Mouse (Mus musculus): ENCODE measurements at regions not wholly inside any gene's neighbourhood (a gene's known extent, or its start where the extent isn't known, plus 50 kb on each side); places are given as distances from the start of the nearest gene placed in this dataset.
A peak's percentile ranks its signal among the peaks of the same experiment; 100 is the strongest.

DNA sequence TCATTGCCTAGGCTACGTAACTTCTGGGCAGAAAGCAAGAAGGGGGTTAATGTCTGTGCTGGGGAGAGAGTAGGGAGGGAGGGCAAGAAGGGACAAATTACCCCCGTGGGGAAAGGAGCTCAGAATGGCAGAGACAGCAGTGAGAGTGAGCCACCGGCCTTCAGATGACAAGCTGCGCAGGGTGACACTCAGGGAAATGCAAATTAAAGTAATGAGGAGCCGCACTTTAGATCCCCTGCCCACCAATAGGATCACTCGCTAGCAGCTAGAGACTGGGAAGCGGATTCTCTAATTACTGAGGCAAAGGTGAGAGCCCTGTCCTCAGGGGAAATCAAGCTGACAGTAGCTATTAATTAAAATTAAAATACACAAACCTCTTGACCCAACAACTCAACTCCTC is 202.5 kb downstream of the Arhgef10l start:
- no peak for DNase-seq (ENCODE audit: low spot score in 2 of 2)
- no peak overlapping the region for H3K27ac ChIP-seq
- no peak for TF ChIP-seq CTCF (conservative IDR thresholded peaks at IDR 0.05)

DNA sequence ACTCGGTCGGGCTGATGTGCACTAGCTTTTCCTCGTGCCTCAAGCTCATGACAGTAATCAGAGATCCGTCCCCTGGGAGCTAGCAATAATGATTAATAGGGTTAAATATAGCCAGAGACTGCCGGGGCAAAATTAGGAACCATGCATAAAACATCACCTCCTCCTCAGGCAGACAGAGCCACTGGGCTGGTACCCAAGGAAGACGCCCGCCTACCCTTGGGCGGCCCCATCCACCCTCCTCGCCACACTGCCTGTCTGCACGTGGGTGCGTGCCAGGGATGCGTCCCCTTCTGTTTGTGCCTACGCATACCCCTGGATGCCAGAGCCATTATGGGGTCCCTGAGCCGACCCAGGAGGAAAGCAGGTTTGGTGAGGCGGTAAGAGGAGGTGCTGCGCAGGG is 204.5 kb downstream of the Arhgef10l start:
- Histone ChIP-seq H3K4me3 (no peak overlapping the region), H3K27ac (no peak overlapping the region)
- peak; percentile 68 to 72 for DNase-seq (ENCODE audit: low spot score in 2 of 2)
- no peak for TF ChIP-seq CTCF (conservative IDR thresholded peaks at IDR 0.05)

More for the DNA sequence above, 202.5 kb downstream of the Arhgef10l start:
- no peak overlapping the region for H3K4me3 ChIP-seq

DNA sequence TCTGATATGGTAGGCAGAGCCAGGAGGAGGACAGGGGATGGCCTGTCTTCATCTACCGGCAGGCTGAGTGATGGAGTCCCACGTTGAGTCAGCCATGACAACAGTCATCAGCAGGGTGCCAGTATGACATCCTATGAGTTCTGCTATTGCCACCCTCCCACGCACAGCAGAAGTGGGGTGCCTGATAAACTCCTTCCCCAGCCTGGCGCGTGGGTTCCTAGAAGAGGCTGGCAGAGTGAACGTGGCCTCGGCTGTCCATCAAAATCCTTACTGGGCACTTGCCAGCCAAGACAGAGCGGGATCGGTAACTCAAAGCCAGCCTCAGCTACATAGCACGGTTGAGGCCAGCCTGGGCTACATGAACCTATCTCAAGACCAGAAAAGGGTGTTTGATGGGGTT is 202.5 kb upstream of the Igsf21 start:
- peak; percentile 39 to 48 for DNase-seq (ENCODE audit: low spot score in 2 of 2)
- no peak overlapping the region for H3K4me3 ChIP-seq
- no peak for TF ChIP-seq CTCF (conservative IDR thresholded peaks at IDR 0.05)
- no peak overlapping the region for H3K27ac ChIP-seq

DNA sequence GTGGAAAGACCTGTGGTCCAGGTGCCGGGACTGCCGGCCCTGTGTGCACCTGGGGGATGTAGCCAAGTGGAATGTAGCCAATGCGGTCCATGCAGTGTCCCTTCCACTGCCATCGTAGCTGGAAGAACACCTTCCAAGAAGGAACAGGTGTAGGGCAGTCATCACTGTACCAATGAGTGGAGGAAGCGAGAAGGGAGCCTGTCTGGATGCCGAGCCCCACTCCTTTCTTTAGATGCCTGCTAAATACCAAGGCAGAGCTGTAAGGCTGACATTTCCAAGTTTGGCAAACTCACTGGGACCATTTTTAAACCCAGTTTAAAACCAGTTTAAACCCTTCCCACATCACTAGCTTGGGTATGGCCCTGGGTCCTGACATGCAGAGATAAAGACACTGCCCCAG is 199.9 kb upstream of the Igsf21 start:
- H3K4me3 ChIP-seq, result no peak overlapping the region
- no peak for TF ChIP-seq CTCF (conservative IDR thresholded peaks at IDR 0.05)
- DNase-seq (ENCODE audit: low spot score in 2 of 2), result no peak
- no peak overlapping the region for H3K27ac ChIP-seq

DNA sequence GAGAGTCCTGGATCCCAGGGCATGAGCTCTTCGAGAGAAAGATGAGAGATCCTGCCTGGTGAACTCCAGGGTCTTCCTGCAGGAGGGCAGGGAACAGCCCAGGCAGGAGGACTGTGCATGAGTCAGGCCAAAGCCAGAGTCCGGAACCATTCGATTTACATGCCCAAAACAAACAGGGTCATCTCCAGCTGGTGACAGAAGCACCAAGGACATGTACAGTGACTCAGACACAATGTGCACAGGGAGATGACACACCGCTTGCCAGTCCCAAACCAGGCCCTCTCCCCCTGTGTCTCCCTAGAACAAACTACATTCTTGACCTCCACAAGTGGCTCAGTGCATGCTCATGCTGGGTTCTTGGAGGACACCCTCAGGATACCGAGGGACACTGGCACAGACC is 199.3 kb upstream of the Igsf21 start:
- no peak overlapping the region for H3K4me3 ChIP-seq
- no peak overlapping the region for H3K27ac ChIP-seq
- TF ChIP-seq CTCF (conservative IDR thresholded peaks at IDR 0.05), result no peak
- DNase-seq (ENCODE audit: low spot score in 2 of 2), result no peak

DNA sequence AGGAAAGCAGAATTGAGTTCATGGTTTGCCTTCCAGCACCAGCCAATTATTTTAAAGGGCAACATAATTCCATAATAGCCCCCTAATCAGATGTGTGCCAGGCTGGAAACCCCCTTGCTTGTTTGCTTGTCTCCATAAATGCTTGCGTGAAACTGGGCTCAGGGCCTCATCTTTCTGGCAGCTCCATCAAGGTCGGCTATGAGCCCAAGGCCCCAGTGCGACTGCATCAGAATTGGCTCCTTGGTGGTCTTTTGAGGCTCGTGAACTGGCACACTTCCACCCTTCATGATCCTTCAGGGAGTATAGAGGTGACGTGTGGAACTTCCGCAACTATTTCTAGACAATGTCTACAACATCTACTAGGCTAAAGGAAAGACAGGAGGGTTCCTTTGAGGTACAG is 196.6 kb upstream of the Igsf21 start:
- Histone ChIP-seq H3K27ac (no peak overlapping the region), H3K4me3 (no peak overlapping the region)
- no peak for DNase-seq (ENCODE audit: low spot score in 2 of 2)
- TF ChIP-seq CTCF (conservative IDR thresholded peaks at IDR 0.05), result no peak

DNA sequence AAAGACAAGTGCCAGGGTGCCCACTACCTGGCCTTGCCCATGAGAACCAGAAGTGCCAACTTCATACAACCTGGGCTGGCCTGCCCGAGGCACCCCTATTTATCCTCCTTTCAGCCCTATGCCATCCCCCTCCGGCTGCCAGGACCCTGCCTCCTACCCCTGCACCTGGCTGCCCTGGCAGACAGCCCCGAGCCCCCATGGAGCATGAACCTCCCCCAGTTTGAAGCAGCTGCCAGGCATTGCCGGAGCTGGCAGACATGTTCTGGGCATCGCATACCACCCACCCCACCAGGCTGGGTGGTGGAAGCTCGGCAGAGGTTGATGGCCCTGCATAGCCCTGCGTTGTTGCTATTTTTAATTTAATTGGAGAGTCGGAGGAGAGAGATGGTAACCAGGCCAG is 195.2 kb upstream of the Igsf21 start:
- peak in 1 of 2 experiments; percentile 27 for DNase-seq (ENCODE audit: low spot score in 2 of 2)
- H3K4me3 ChIP-seq, result no peak overlapping the region
- no peak overlapping the region for H3K27ac ChIP-seq
- TF ChIP-seq CTCF (conservative IDR thresholded peaks at IDR 0.05), result no peak

DNA sequence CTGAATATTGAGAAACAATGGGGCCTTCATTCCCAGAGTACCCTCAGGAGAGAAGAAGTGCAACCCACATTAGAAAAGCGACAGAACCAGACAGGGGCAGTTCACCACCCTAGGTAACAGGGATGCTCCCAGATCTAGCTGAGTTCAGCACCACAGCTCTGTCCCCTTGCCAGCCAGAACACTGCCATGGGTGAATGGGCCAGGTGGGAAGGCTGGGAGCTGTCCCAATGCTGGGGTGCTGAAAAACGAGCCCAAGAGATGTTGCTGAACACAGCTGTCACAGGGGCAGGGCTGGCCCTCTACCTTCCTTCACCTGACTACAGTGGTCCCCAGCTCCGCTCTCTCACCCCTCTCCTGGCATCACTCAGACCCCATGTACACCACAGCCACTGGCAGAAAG is 193.3 kb upstream of the Igsf21 start:
- TF ChIP-seq CTCF (conservative IDR thresholded peaks at IDR 0.05), result no peak
- Histone ChIP-seq H3K27ac (no peak overlapping the region), H3K4me3 (no peak overlapping the region)
- DNase-seq (ENCODE audit: low spot score in 2 of 2), result no peak

DNA sequence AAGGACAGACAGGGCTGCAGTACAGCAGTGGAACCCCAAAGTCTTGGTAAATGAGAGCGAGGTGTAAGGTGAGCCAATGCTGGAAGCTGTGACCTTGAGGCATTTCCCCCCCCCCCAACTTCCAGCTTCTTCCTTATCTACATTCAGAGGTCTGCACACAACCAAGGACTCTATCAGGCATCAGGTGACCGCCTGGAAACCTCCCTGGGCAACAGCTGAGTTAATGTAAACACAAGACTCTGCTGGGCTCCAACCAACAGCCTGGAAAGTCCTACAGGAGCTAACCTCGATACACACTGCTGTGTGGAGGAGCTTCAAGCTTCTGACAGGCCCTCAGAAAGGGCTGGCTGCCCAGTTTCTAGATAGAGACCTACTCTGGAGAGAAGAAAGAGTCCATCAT is 189.4 kb upstream of the Igsf21 start:
- no peak for DNase-seq (ENCODE audit: low spot score in 2 of 2)
- H3K4me3 ChIP-seq, result no peak overlapping the region
- TF ChIP-seq CTCF (conservative IDR thresholded peaks at IDR 0.05), result no peak
- H3K27ac ChIP-seq, result no peak overlapping the region

DNA sequence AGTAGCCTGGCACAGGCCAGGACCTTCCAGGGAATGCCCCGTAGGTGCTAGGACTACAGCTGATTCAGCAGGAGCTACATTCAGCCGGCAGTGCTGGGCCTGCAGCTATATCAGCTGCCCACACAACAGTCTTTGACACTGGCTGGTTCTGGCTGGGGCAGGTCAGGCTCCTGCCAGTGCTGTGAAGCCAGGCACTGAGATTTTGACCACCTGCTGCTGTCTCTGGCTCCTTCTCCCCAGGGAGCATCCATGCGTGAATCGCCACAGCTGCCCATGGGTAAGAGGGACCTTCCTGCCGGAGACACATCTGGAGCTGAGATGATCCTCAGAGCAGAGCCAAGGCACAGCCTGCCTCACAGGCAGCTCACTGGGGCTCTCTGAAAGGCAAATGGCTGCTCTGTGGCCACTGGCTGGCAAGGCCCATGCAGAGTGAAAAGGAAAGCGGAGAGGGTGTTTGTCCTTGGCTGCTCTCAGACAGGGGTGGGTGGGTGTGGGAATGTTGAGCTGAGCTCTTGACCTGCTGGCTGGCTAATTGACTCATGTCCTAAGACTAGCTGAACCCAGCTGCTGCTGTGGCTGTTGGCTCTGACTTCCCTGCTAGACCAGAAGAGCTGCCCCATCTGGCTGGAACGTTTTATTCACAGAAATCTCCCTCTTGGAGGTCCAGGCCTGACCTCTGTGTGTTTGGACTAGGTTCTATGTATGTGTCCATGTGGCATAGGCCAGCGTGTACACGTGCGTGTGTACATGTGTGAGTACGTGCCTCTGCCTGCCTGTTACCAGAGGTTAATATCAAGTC is 187.4 kb upstream of the Igsf21 start:
- TF ChIP-seq CTCF (conservative IDR thresholded peaks at IDR 0.05), result no peak
- H3K27ac ChIP-seq, result no peak overlapping the region
- DNase-seq (ENCODE audit: low spot score in 2 of 2), result no peak
- no peak overlapping the region for H3K4me3 ChIP-seq

DNA sequence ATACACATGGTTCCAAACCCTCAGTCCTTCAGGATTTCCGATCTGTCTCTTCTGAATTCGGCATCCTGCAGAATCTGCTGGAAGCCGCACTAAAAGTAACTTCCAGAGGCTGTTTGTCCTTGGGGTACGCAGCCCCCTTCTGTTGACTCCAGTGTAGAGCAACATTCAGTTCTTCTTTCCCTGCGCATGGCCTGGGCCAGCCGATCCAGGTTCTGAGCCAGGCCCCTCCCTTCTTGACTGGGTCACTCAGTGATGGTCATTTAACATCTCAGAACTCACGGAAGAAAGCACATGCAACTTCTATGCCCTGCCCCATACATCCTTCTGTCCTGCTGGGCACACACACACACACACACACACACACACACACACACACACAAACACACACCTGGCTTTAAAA is 185.5 kb upstream of the Igsf21 start:
- H3K4me3 ChIP-seq, result no peak overlapping the region
- TF ChIP-seq CTCF (conservative IDR thresholded peaks at IDR 0.05), result no peak

DNA sequence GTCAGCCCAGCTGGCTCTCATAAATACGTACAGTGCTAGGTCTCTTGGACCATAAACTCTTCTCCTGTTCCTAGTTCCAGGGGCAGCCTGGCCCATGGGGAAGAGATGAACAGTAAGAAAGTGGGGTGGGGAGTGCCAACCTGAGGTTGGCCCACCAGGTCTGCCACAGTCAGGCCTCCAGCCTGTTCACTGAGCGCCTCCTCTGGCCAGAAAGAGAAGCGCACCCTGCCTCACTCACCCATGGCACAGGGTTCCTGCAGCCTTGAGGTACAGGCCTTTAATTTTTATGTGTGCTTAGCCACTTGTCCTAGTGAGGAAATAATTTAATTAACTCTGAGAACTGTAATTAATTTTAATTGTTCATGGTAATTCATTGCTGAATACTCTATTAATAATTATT is 180.5 kb upstream of the Igsf21 start:
- no peak overlapping the region for H3K27ac ChIP-seq
- TF ChIP-seq CTCF (conservative IDR thresholded peaks at IDR 0.05), result peak; percentile 53
- no peak overlapping the region for H3K4me3 ChIP-seq
- no peak for DNase-seq (ENCODE audit: low spot score in 2 of 2)

More for the DNA sequence above, 185.5 kb upstream of the Igsf21 start:
- H3K27ac ChIP-seq, result no peak overlapping the region
- DNase-seq (ENCODE audit: low spot score in 2 of 2), result no peak

DNA sequence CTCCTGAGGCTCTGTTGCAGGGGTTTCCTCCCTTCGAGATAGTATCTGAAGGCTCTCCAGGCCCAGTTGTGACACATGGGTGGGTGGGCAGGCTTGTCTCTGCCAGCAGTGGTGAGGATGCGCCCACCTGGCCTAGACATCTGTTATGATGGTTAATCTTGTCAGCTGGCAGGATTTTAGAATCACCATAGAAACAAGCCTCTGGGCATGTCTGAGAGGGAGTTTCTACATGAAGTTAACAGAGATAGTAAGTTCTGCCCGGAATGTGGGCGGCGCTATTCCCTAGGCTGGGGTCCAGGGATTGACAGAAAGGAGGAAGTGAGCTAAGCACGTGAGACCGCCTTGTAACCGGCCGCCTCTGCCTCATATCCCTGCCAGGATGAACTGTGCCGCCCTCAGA is 177.2 kb upstream of the Igsf21 start:
- Histone ChIP-seq H3K27ac (no peak overlapping the region), H3K4me3 (no peak overlapping the region)
- no peak for TF ChIP-seq CTCF (conservative IDR thresholded peaks at IDR 0.05)
- peak; percentile 68 to 71 for DNase-seq (ENCODE audit: low spot score in 2 of 2)

DNA sequence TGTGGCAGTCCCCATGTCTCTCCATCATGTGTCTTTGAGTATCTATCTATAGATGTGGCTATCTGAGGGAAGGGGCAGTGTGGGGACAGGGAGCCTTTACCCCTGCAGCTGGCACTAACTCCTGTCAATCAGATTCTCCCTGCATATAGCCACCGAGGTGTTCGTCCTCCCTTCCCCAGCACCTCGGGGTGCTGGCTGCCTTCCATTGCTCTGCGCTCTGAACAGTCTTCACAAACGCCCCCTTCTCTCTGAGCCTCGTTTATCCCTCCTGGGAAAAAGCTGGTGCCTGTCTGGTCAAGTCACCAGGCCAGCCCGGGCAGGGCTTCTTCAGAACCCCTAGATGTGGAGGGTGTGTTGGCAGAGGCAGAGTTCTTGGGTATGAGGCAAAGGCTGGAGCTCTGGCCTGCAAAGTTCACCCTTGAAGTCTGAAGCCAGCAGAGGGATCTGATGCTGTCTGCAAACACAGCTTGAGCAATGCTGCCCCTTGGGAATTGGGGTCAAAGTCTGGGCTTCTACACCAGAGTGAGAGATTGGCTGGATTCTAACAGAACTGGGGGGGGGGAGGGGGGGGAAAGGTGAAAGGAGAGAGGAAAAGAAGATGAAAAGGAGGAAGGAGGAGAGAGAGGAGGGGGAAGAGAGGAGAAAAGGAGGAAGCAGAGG is 175.5 kb upstream of the Igsf21 start:
- TF ChIP-seq CTCF (conservative IDR thresholded peaks at IDR 0.05), result no peak
- no peak for DNase-seq (ENCODE audit: low spot score in 2 of 2)
- Histone ChIP-seq H3K27ac (no peak overlapping the region), H3K4me3 (no peak overlapping the region)
